Mouse (Mus musculus) embryonic fibroblast, embryonic 13.5 days (primary cell): Measurements from ENCODE around the gene Fam213a.

Experiments
- CTCF ChIP-seq: IDR thresholded peaks from 2 replicates; pipeline ENCODE4 v1.5.1; 2011; ENCODE audit warnings: mild to moderate bottlenecking, control low read depth, low read length, moderate library complexity, borderline replicate concordance; ENCODE audit not compliant: insufficient read depth
- POLR2A ChIP-seq: IDR thresholded peaks from 2 replicates; pipeline ENCODE4 v1.6.1; 2011; ENCODE audit warnings: low read depth, mild to moderate bottlenecking, control low read depth, low read length, moderate library complexity

DNA sequence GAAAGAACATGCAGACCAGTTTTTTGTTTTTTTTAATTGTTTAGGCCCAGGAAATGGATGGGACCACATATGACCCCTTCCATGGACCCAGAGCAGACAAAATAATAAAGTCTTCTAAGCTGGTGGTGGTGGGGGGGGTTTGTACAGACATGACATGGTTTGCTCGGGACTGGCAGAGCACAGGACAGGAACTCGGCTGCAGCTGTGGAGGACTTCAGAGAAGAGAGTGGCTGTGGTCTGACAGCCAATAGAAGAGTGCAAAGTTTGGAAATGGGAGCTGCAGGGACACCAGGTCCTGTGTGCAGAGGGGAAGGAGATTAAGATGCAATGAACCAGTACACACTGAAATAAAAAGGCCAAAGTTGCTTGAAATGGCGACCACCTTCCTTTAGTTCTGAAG lies 54.0 kb downstream of the Fam213a start:
- TF ChIP-seq POLR2A = no peak
- TF ChIP-seq CTCF = no peak
